Mouse (Mus musculus) layer of hippocampus, adult 18-20 months (tissue): ENCODE results near the gene Abr. TPM values are rescaled to one million over a fixed set of nuclear protein-coding genes. Genes with fewer than 3 reads are reported as not detected.

Experiments
- DNase-seq, 2 experiments: peaks; one replicate each; pipeline ENCODE4 v3.0.0; 2022; ENCODE audit warnings: low spot score in 2 of 2
- total RNA-seq, 2 experiments: library from RNA; stranded (reverse); gene quantifications; 2 replicates each; pipeline ENCODE4 v1.2.3; 2021

The Abr gene
- total RNA-seq, 2 experiments from 2014 or later, result 490 to 505 TPM

DNA sequence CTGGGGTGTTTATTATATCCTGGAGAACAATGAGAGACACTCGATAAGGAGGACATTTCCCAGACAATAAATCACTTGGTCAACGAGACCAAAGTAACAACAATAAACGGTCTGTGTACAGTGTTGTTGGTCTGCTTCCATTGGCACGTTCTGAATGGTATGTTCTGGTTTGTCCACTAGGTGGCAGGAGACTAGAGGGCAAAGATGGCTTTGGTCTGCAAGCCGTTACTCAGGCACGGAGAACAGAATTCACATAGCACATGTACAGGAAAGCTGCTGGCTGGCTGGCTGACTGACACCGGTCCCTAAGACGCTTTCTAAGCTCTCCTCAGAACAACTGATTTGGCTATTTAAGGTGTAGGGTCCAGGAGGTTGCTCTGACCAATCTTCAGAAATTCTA is 97.2 kb downstream of the Abr start:
- peak; percentile 68 to 87 for DNase-seq

- DNase-seq, result peak; percentile 54 to 77
These were observed 98.8 kb downstream of the Abr start for GRCm38 (mm10) chr11:76523356-76523755.

DNA sequence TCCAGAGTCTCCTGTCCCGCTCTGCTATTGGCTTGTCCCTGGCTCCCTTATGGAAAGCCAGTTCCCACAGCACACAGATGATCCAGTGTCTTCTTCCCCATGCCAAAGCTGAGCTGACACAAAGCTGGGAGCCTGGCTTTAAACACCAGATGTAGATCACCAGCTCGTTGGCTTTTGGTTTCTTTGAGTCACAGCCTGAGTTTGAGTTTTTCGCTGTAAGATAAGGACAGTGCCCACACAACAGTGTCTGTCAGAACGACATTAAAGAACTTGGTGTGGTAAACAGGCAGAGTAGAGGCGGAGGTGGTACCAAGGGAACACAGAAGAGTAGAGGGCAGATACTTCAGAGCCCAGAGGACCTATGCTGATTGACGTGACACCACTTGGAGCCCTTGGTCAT is 101.2 kb downstream of the Abr start:
- no peak for DNase-seq

DNA sequence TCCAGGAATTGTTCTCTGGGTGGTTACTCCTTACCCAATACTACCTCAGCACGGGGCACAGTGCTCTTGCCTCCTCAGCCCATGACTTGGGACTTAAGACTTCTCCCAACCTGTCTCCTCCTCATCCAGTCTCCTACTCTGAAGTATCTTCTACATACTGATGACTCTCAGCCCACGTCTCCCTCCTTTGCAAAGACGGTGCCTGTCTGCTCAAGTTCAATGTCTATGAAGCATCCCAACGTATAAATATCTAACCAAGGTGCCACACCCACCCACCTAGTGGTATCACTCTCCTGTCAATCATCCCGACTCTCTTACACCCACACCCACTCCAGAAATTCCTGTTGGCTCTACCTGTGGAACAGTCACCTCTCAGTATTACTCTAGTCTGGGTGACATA is 103.5 kb downstream of the Abr start:
- no peak for DNase-seq

DNA sequence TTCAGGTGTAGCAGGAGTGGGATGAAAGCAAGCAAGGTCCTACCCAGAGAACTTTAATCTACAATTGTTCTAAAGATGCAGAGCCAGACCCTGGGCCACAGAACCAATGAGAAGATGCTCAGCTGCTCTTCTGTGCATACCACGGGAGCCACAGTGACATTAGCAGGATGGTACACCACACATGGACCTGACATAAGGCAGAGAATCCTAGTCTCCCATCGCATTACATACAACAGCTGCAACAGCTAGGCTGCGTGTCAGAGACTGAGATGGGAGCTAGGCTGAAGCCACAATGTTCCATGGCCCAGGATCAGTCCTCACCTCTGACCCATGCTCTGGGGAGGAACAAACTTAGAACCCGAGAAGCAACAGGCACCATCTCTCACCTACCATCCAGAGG is 104.0 kb downstream of the Abr start:
- DNase-seq, result no peak

GRCm38 (mm10) chr11:76516951-76517350 is 105.2 kb downstream of the Abr start:
- DNase-seq, result no peak

DNA sequence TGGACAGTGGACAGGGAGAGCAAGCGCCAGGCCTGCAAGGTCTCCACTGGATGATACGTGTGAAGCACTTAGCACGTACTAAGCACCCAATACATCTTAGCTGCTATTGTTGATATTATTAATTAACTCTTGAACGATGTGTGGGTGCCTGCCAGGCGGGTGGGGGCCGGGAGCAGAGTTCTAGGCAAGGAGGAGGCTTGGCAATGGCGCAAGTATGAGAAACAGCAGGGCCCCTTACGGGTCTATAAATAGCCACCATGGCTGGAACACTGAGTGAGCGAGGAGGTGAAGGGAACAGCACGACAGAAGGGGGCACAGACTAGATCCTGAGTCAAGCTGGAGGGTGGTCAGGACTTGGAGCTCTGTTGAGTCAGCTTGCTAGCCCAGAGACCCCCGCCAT is 107.0 kb downstream of the Abr start:
- peak; percentile 65 to 89 for DNase-seq

DNA sequence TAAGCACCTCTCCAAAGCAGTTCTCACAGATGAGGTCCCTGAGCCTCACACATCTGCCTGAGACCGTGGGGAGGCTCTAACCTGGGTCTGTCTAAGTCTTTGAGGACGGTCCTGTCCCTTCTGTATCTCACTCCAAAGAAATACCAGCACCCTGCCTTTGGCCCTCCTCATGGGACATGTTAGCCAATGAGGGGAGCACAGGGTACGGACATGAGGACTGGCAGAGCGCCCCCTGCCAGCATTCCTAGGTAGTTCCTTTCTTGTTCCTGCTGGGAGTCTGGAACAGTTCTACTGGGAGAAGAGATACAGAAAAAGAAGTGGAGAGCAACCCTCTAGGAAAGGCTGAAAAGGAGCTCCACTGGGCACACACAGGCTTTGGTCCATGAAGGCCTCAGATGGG is 111.1 kb downstream of the Abr start:
- DNase-seq, result no peak

- DNase-seq, result no peak
These were observed 112.1 kb downstream of the Abr start for GRCm38 (mm10) chr11:76509751-76510723.

GRCm38 (mm10) chr11:76508831-76509595 is 113.1 kb downstream of the Abr start:
- DNase-seq, result peak; percentile 76 to 88

DNA sequence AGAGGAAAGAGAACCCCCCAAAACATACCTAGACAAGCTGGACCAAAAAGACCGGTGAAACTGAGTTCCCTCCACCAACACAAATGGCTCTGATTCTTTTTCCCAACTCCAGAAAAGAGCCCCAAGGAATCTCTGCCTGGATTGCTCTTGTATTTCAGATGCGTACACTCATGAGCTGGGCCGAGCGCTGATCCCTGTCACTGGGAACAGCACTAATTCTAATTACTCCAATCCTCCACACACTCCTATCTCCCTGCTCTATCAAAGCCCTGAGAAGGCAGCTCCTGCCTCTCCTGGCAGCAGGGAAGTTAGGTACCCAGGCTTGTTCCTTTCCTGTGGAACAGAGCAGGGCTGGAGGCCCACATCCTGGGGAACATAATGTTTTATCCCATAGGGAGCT is 114.0 kb downstream of the Abr start:
- DNase-seq, result no peak

DNA sequence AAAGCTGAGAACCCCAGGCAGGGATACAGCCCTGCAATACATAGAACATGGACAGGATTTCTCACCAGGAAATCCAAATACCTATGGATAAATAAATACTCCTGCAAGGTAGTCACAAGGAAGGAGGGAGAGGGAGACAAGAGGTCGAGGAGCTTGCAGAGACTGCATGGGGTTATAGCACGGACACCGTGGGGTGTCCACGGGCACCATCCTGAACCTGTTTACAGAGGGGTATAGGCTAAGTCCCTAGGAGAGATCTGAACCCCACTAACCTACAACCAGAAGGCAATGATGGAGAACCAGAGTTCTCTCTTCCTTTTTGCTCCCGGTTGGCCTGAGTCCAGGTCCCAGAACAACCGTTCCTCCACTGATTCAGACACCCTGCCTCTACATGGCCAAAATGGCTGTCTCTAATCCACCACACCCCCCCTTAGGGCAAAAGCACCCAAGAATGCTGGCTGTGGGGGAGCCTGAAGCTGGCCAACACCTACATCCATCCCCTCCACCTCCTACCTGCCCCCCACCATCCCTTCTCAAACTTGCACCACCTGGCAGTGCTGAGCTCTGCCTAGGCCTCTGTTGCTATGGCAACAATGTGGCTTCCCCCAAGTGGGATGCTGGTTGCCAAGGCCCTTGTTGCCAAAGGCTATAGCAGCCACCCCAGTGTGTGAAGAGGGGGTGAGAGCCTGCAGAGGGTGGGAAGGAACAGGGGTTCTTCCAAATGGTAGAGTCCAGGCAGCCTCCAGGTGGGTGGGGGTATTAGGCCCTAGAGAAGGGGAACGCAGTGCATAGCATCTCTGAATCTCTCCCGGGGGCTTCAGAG is 114.6 kb downstream of the Abr start:
- peak; percentile 81 to 84 for DNase-seq

GRCm38 (mm10) chr11:76506514-76507228 is 115.4 kb downstream of the Abr start:
- DNase-seq, result peak; percentile 70 to 89

DNA sequence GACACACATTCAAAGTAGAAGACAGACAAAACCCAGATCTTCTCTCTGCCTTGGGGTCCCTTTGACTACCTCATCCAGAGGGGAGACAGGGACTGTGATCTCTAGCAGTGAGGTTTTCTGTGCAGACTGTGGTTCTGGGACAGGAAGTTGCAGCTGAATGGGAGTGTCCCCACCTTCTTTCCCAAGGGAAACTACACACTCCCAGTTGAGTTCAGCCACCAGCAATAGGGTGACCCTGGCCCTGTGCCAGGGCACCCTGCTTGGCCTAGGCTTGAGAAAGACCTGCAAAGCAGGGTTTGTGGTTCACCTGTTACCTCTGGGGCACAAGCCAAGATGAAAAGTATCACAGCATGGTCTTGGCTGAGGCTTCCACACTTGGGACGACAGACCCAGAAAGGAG is 117.0 kb downstream of the Abr start:
- no peak for DNase-seq

DNA sequence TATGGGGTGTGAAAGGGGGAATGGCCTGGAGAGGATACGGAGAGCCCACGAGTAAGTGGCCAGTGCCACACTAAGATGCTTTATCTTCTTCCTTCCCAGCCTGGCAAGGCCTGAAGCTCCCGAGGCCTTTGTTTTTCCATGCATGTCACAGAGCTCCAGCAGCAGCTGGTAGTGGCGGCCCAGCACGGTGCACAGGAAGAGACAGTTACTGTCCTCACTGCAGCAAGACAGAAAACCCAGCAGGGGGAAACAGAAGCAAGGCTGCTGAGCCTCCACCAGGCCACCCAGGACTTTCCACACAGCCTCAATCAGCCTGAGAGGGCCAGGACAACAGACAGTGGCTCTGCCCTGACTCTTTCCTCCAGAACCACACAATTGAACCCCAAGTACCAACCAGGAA is 118.1 kb downstream of the Abr start:
- no peak for DNase-seq

GRCm38 (mm10) chr11:76499987-76500386 is 122.1 kb downstream of the Abr start:
- DNase-seq, result no peak

- no peak for DNase-seq
These were observed 122.5 kb downstream of the Abr start for GRCm38 (mm10) chr11:76499564-76499963.

- no peak for DNase-seq
These were observed 124.4 kb downstream of the Abr start for GRCm38 (mm10) chr11:76497769-76498152.

DNA sequence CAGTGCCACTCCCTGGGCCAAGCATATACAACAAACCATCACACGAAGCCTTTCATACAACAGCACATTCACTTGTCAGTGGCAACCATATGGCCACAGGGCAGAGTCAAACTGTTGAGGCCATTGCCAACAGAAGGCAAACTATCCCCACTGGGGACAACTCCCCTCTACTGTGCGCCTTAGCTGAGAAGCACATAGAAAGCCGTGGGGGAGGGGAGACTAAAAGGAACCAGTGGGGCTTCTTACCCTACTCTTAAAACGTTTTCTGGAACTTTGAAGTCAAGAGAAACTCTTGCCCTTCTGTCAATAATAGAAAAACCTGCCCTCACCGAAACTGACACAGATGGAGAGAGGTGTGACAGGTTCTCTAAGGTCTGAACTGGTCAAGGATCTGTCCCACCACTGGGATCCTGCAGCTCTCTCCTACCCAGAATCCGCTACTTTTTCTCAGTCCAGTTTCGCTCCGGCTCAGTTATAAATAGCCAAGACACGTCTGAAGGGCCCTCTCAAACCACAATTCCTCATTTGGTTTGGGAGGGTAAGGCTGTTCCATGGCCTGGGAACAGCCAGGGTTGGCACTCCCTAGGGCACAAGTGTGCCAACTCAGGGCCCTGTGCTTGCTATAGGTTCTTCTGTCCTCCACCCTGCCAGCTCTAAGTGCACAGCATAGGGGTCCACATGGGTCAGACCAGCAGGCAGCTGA is 124.9 kb downstream of the Abr start:
- DNase-seq, result no peak
